Mouse (Mus musculus) gonadal fat pad, adult 2 months (tissue): ENCODE results near the gene Ddr2. TPM values are rescaled to one million over a fixed set of nuclear protein-coding genes. Genes with fewer than 3 reads are reported as not detected.
"Not testable (repeated sequence)": the region's sequence is repeated elsewhere in the genome, so short reads cannot be mapped to it uniquely, and the experiment has no call there.

ENCODE experiments used
- DNase-seq: peaks from one replicate; pipeline ENCODE4 v3.0.0-alpha.2; 2012; ENCODE audit warnings: low read depth
- polyA plus RNA-seq: library from polyadenylated mRNA; depleted of rRNA; stranded (reverse); fragments of >200 nt; gene quantifications from 2 replicates; pipeline ENCODE4 v1.2.3, GENCODE M21; 2012

Gene Ddr2
- polyA plus RNA-seq, 1 experiment, result 25.4 TPM

- DNase-seq, result no peak
Observed at GRCm38 (mm10) chr1:170039402-170039801, 71.2 kb downstream of the Ddr2 start.

DNA sequence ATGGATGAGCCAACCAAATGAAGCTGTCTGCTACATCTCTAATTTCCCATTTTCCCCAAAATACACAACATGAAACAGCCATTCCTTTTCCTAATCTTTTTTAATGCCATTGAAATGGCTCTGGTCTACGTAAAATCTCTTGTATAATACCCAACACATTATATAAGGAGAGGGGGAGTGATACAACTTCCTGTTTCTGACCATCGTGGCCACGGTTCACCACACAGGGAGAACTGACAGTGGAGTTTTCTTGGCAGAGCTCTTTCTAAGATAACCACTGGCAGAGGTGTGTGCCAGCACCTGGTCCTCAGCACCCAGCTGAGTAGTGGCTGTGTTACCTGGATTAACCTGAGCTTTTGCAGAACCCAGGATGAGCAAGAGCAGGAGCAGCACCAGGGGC, 75.0 kb downstream of the Ddr2 start:
- DNase-seq, result no peak

DNA sequence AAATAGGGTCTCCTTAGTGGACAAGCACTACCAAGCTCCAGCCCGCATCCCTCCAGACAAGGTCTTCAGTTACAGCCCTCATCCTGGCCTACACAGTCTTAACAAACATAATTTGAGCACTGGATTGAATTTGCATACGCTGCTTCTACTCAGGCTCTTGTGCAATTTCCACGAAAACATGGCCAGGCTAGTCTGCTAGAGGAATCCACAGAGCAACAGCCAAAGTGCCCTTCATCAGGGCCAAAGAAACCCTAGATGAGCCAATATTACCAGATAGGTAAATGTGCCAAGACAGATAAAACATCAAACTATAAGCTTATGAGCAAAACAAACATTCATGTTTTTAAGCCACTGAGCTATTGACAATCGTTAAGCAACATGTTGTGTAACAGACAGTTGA, 75.6 kb downstream of the Ddr2 start:
- peak; percentile 57 for DNase-seq

GRCm38 (mm10) chr1:170031656-170032055, 78.9 kb downstream of the Ddr2 start:
- DNase-seq, result no peak

- peak; percentile 37 for DNase-seq
Observed at GRCm38 (mm10) chr1:170014784-170015183, 95.8 kb downstream of the Ddr2 start.

GRCm38 (mm10) chr1:170010716-170011505, 99.7 kb downstream of the Ddr2 start:
- DNase-seq, result no peak

DNA sequence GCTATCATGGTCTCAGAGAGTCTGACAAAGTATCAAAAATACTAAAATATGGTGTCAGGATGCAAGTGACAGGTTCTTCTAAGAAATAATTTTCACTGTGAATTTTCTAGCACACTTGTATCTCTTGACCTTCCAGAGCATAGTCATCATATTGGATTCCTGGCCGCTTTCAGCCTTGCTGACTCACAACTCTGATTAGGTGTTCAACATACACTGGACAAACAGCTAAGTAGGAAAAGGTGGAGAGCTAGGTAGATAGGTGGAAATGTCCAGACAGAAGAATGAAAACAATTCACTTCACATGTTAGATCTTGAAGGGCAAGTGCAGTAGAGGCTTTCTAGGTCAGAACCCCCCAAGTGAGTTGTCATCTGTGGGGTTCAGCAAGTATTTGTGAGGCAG, 101.3 kb downstream of the Ddr2 start:
- no peak for DNase-seq

DNA sequence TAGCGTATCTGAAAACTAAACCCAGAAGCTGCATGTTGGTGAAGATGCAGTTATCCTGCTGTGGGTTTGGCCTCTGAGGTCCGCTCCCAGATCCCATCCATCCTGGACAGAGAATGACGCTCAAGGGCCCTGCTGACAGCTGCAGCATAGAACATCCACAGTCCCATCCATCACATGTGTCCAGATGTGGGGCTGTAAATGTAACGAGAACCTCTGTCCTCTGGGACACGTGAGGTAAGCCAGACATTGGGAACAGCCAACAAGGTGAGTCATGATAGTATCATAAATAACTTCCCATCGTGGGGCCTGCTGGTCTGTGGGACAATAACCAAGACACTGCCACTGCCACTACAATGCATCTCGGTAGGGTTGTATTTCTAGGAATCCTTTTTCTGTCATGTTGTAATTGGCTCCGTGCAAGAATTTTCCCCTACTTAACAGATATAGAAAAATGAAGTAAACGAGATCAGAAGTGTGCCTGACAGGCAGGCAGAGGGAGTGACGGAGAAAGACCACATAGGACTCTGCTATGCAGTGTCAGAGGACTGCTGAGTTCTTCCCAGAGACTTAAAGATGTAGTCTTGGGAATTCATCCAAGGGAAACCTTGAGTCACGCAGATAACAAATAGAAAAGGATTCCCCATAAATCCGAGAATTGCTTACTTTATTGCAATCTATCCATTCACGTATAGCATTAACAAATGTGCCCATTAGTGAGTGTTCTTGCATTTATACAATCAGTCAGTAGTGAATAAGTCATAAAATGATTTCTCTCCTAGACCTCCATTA, 101.9 kb downstream of the Ddr2 start:
- DNase-seq, result no peak

- no peak for DNase-seq
Observed at GRCm38 (mm10) chr1:170006516-170006915, 104.0 kb downstream of the Ddr2 start.

- DNase-seq, result no peak
Observed at GRCm38 (mm10) chr1:170005297-170005696, 105.3 kb downstream of the Ddr2 start.

DNA sequence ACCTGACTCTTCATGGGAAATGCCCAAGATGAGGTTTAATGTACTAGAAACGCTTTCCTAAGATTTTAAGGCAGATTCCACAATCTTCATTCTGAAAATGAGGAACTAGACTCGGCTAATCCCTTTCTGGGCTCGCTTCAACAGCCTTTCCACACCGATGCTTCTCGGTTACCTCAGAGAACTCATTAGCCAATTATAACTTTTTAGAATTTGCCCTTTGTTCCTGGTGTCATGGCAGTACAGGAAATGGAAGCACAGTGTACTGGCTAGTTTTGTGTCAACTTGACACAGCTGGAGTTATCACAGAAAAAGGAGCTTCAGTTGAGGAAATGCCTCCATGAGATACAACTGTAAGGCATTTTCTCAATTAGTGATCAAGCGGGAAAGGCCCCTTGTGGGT, 116.7 kb downstream of the Ddr2 start:
- not testable (repeated sequence) for DNase-seq

- no peak for DNase-seq
Observed at GRCm38 (mm10) chr1:169986166-169986565, 124.4 kb downstream of the Ddr2 start.

- DNase-seq, result no peak
Observed at GRCm38 (mm10) chr1:169977621-169978020, 132.9 kb downstream of the Ddr2 start.

GRCm38 (mm10) chr1:169971998-169972397, 138.6 kb downstream of the Ddr2 start:
- no peak for DNase-seq

GRCm38 (mm10) chr1:169970936-169971335, 139.6 kb downstream of the Ddr2 start:
- DNase-seq, result no peak

DNA sequence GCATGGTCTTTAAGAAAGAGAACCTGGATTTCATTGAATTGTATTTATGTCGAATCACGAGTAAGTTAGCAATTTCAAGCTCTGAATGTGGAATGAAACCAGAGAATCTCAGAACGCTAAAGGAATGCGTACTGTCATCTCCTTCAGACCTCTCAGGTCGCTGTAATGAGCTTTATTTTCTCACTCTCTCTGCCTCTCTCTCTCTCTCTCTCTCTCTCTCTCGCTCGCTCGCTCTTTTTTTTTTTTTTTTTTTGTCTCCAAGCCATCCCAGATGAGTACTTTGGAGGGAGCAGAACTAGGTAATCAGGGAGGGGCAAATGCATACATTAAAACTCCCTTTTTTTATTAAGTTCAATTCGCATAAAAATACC, 141.1 kb downstream of the Ddr2 start:
- no peak for DNase-seq

GRCm38 (mm10) chr1:169968792-169969515, 141.6 kb downstream of the Ddr2 start, which contains the start of gene Hsd17b7:
TSS of gene Hsd17b7 (minus strand) at chr1:169969241.
- DNase-seq, result peak; percentile 84

DNA sequence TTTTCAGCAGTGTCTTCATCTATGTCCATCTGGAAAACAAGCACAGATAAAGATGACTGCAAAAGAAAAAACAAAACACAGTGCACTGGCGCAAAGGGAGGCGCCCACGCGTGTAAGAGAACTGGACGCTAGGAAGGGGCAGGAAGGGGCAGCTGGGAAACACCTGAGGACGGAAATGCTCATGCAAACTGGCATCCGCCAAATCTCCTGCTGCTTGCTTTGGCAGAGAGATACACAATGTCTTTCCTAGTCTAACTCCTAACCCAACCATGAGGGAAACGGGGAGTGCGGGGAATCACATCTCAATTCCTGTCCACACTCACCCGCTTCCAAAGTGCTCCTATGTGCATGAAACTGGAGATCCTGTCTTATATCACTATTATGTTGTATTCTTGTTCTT, 157.5 kb downstream of the Ddr2 start:
- DNase-seq, result no peak

DNA sequence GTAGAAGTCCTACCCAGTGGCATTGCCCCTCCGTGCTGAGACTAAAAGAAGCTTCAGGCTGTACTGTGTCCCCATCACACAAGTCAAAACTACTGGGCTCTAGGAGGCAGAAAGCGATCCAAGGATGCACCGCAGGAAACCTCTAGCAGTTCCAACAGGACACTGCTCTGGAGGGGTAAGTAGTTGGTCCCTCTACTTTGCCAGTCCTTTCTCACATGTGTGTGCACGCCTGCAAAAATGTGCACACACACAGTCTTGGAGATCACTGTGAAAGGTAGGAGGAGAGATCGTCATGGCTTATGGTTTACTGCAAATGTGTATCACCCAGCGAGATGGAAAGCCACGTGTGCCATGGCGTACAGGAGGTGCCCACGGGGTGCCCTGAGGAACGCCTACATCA, 157.9 kb downstream of the Ddr2 start:
- DNase-seq, result no peak

GRCm38 (mm10) chr1:169951561-169951960, 159.0 kb downstream of the Ddr2 start:
- no peak for DNase-seq

DNA sequence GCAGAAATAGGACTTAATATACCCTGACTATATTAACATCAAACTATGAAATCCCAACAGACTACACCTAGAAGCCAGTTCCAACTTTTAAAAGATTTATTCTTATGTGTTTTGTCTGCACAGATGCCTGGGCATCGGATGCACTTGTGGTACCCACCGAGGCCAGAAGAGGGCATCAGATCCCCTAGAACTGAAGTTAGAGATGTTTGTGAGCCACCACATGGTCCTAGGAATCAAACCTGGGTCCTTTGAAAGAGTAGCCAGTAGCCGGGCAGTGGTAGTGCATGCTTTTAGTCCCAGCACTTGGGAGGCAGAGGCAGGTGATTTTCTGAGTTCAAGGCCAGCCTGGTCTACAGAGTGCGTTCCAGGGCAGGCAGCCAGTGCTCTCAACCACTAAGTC, 159.9 kb downstream of the Ddr2 start:
- DNase-seq, result no peak

DNA sequence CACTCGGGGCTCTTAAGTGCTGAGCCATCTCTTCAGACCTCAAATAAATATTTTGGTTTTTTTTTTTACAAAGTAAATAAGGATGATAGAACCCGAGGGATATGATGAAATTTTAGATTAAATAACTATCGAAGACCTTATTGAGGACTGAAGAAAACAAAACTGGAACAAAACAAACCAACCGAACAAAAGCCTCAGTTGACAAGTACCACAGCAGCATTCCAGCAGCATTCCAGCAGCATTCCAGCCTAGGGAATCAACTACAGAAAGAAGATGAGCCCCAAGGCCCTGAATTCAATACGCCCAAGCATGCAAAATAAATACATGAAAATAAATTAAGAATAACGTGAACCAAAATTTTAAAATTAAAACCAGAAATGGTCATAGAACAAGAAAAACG, 160.6 kb downstream of the Ddr2 start:
- DNase-seq, result no peak
